Mouse (Mus musculus) CH12.LX (cell line): Measurements from ENCODE around the gene Elane.

Experiments used
- CTCF ChIP-seq, 2 experiments: IDR thresholded peaks in 1 of 2; conservative IDR thresholded peaks in 1 of 2; 2 replicates each; pipeline ENCODE4 v1.5.1; 2011 to 2012; ENCODE audit warnings: low read depth in 2 of 2, low read length in 2 of 2, improper control_type of control experiment in 1 of 2, inconsistent platforms in 1 of 2, mild to moderate bottlenecking in 1 of 2, moderate library complexity in 1 of 2
- E2F4 ChIP-seq: IDR thresholded peaks from 2 replicates; pipeline ENCODE4 v1.6.1; 2011; ENCODE audit warnings: low read depth, low read length, improper control_type of control experiment; ENCODE audit not compliant: insufficient replicate concordance
- MEF2A ChIP-seq: IDR thresholded peaks from 2 replicates; pipeline ENCODE4 v1.6.1; 2014; ENCODE audit warnings: low read depth, mild to moderate bottlenecking, inconsistent platforms, low read length, improper control_type of control experiment, borderline replicate concordance
- POLR2A ChIP-seq: IDR thresholded peaks from 2 replicates; pipeline ENCODE4 v1.6.1; 2011; ENCODE audit warnings: low read depth, mild to moderate bottlenecking, improper control_type of control experiment, low read length

GRCm38 (mm10) chr10:79865801-79866295, 20.2 kb upstream of the Elane start:
- peak in 1 of 2 experiments; percentile 58; a peak in 2 of 4 replicates for TF ChIP-seq CTCF (conservative IDR thresholded peaks at IDR 0.05 in 1 of 2, IDR thresholded peaks at IDR 0.05 in 1 of 2; ENCODE audit: low read depth in 2 of 2, low read length in 2 of 2)
- no peak for TF ChIP-seq E2F4
- TF ChIP-seq POLR2A, result no peak
- TF ChIP-seq MEF2A, result no peak
